Mouse (Mus musculus): ENCODE data around the gene Sh3tc1.

Gene Sh3tc1

DNA sequence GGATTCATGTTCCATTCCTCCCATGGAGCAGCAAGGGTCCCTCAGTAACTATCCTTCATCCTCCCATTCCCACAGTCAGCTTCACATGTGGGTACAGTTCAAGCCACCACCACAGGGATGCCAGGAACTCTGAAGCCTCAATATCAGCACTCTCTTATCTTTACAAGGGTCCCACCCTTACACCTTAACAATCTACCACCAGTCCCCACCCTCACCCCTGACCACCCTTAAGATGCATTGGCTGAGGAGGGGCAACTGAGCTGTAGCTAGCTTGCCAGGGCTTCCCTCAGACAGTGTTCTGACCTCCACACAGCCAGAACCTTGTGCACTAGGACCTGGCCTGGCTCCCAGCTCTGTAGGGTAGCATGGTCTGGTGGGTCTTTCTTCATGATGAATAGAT, 20.4 kb downstream of the Sh3tc1 start:
- no peak for DNase-seq

DNA sequence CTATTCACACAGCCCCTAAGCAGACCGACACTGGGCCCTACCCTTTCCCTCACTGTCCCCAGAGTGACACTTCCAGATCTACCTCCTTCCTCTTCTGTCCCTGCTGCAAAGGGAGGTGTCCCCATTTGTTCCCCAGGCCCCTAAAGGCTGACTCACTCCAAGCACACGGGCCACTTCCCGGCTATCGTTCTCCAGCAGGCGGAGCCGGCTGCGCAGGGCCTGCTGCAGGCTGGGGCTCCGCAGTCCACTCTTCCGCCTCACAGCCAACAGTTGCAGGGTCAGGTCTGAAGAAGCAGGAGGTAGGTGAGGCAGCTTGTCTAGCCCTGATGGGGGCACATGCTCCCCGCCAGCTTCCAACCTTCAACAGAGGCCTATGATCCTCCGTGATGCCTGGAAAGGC, 21.0 kb downstream of the Sh3tc1 start:
- no peak for DNase-seq

DNA sequence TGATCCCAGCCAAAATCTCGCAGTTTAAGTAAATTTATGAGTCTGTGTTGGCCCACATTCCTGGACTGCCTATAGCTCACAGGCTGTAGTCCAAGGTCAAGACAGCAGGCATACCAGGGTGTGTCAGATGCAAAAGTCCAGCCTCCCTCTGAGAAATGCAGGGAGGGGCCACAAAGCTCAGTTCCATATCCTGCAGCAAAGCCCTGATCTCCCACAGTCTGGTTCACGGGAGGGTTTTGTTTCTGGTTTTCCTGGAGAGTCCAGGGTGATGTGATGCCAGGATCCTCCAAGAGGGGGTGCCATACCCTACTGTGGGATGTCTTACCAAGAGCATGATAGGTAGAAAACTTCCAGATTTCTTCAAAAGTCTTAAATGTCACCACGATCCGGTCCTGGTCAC, 21.8 kb downstream of the Sh3tc1 start:
- peak; percentile 74 for DNase-seq

DNA sequence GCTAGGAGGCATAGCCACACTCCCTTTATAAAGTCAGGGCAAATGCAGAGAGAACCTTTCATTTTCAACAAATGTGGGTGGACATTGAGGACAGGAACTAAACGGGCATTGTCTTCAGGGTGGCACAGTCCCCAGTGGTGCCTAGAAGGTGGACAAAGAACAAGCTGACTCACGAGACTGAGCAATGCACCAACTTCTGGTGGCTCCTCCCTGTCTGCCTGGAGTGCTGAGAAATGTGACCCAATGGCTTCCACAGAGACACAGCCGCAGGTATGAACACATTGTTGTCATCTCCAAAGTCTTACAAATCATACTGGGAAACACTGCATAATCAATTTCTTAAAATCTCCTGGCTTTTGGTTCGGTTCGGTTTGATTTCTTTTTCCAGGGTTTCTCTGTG, 22.3 kb downstream of the Sh3tc1 start:
- no peak for DNase-seq

DNA sequence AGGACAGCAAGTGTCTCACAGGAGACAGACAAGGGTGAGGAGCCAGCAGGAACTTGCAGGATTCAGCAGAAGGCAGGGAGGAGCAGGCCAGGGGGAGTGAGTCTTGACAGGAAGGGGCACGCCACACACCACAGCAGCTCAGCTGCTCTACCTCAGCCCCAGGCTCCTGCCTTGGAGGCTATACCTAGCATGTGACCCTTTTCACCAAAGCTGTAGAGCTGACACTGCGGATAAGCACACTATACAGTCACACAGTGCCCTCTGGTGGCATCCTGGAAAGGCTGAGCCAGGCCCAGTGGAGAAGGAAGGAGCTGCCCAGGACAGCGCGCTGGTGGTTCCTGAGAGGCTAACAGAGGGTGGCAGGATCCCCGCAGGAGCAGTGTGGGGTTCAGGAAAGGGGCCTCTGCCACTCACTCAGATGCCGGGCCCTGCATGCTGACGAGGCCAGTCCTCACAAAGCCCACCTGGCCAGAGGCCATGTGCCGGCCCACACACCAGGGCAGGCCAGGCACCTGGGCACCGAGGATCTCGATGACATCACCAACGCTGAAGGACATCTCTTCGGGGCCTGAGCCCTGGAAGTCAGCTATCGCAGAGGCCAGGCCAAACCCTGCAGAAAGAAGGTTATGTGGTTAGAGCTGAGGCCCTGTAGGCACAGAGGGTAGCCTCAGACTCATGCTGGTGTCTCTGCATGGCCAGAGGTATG, 26.0 kb downstream of the Sh3tc1 start:
- peak; percentile 80 for DNase-seq

DNA sequence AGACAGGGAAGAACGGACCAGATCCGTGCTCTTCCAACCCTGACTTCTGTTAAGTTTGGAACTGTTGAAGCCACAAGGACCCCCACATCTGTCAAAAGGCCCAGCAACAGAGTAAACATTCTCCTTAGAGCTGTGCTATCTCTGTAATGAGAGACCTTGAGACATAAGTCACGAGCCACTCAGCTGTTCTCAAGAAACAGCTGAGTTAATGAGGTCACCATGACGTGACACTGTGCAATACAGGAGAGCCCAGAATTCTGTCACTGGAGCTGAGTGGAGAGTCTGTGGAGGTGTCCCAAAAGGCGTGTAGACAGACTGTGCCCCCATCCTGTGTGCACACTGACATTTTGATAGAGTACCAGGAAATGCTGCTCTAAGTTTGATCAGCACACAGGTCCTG, 27.3 kb downstream of the Sh3tc1 start:
- DNase-seq: no peak

DNA sequence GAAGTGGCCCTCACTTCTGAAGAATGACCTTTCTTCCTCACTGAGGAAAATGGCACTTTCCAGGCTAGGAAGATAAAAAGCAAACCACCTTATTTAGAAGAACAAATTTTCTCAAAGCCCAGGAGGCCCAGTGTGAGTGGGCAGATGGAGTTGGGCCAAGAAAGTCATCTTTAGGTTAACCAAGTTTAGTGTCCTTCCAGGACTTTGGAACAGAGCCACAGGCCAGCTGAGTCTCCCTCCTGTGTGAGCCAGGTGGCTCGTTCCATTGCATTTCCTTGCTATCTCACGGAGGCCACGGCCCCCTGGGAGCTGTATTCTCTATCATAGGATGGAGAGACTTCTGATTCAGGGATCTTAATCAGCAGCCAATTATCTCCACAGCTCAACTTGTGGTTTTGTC, 28.9 kb downstream of the Sh3tc1 start:
- DNase-seq: no peak

DNA sequence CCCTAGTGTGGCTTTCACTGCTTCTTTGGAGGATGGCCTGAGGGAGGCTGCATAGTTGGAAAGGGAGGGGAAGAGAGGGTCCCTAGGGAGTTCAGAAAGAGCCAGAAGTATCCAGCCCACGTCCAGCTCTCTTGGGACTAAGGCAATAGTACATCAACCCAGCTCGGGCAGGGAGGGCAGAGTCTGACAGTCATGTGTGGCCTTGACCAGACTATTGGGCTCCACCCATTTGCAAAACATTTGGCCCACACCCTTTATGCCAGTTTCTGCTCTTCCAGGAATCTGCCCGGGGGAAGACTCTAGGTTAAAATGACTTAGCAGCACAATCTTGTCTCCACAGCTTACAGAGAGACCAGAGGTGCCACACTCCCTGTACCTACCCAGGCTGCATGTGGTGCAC, 29.3 kb downstream of the Sh3tc1 start:
- no peak for DNase-seq

DNA sequence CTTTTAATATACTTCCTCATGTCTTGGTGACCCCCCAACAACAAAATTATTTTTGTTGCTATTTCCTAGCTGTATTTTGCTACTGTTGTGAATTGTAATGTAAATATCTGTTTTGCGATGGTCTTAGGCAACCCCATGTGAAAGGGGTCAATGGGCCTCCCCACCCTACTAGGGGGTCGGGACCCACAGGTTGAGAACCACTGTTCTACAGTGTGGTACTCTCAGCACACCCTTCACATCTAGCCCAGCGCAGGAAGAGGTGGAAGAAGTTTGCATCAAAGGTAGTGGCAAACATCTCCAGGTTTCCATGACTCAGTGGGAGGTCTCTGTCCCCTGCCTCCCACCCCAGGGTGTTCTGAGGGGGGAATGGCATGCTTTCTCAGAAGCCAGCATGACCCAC, 34.4 kb downstream of the Sh3tc1 start:
- no peak for DNase-seq

DNA sequence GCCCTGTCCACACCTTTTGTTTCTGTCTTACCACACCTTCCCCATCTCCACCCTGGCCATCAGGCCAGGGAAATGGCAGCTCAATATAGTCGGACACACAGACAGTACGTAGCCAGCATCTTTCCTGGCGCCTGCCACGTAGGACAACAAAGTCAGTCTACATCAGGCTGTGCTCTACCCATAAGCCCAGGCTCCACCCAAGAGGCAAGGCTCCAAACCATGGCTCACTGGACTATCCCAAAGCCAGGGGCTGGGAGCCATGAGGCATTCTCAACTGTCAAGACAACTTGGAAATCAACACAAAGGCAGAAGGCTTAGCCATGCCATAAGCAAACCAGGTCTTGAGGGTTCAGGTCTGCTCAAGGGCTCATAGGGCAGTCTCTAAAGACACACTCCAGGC, 36.0 kb downstream of the Sh3tc1 start:
- no peak for DNase-seq

DNA sequence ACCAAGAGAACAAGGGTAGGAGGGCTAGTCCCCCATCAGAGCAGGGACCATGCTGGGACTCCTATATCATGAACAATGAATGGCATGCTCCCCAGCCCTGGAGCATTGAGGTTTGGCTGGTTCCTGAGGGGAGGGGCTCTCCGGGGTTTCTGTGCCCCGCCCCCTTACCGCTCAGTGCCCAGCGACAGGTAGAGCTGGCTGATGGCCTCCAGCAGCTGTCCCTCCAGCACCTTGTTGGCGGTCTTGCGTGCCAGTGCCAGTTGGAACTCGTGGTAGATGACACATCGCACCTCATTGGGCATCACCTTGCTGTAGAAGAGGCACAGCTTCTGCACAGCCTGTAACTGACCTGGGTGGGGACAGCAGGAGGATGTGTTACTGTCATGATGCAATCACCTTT, 36.6 kb downstream of the Sh3tc1 start:
- no peak for DNase-seq

DNA sequence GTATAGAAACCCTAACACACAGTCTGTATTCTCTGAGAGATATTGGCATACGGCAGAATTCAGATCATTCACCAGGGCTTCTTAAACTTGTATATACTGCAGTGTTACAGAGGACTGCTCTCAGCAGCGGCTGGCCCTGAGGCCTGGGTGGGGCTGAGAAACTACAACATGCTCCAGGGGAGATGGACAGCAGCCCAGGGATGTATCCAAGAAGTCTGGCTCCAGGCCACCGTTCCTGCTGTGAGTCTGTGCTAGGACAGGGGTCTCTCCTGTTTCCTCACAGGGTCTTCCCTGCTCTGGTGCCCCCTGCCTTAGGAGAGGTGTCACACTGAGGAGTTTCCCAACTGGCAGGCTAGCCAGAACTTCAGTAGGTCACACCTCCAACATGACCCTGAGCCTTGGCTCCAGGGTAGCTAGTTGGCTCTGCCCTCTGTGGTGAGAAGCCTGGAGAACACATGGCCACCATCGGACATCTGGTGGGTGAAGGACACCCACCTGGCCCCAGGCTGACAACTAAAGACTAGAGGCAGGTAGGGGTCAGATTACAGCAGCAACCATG, 37.1 kb downstream of the Sh3tc1 start:
- no peak for DNase-seq

DNA sequence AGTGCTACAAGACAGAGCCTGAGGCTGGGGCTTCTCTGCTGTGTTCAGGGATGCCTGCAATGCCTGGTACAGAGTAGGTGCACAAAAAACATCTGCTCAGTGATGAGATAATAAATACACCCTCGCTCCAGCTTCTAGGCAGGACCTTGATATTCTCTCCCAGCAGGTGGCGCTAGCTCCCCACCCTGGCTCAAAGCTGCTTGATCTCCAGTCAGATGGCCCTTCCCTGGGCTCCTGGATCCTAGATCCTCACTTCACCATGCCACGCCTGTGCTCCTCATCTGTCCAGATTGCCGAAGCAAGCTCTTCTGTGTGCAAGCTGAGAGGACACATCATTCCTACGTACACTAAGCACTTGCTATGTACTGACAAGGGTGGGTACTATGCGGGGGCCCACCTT, 38.7 kb downstream of the Sh3tc1 start:
- DNase-seq: peak; percentile 80

DNA sequence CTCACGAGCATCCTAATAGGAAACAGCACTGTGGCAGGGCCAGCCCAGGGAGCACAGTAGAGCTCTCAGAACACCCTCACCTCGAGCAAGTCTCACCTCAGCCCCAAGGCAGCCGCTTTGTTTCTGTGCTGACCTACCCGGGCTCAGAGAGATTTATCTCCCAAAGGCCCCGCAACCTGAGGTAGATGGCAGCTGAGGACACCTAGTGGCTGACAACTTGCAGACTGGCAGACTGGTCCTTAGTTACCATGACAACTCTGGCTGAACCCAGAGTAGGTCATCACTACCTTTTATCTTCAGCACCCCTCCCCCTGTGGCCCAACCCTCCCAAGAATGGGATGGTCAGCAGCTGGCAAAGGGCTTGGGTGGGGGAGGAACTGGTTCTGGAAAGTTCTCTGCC, 44.0 kb downstream of the Sh3tc1 start:
- DNase-seq: peak; percentile 35

DNA sequence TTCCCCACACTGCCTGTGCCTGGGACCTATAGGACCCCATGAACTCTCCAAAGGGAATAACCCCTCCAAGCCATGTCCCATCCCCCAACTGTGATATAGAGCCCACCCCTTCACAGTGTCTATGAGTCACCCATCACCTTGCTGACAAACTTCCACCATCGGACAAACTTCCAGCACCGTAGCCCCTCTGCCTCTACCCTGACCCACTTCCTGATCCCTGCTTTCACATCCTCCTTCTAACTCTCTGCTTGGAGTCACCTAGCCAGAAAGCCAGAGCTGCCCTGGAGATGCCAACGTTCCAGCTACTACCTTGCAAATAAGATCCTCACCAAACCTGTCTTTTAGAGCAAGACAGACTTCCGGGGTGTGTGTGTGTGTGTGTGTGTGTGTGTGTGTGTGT, 46.1 kb downstream of the Sh3tc1 start:
- DNase-seq: no peak

DNA sequence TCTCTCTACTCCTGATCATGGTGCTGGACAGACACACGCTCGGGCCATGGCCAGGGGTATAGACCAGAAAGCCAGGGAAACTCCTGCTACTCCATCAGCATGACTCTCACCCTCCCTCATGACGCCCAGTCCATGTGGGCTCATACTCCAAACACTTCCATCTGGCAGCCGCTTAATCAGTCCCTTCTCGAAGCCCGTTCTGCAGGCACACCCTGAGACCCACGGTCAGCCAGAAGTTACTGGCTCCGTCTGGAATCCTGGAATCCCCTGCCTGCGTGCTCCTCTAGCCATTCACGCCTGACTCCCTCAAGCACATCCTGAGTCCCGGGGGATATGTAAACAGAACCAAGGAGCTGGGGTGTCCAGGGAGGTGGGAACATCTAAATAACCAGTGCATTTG, 48.5 kb downstream of the Sh3tc1 start:
- peak; percentile 51 for DNase-seq

DNA sequence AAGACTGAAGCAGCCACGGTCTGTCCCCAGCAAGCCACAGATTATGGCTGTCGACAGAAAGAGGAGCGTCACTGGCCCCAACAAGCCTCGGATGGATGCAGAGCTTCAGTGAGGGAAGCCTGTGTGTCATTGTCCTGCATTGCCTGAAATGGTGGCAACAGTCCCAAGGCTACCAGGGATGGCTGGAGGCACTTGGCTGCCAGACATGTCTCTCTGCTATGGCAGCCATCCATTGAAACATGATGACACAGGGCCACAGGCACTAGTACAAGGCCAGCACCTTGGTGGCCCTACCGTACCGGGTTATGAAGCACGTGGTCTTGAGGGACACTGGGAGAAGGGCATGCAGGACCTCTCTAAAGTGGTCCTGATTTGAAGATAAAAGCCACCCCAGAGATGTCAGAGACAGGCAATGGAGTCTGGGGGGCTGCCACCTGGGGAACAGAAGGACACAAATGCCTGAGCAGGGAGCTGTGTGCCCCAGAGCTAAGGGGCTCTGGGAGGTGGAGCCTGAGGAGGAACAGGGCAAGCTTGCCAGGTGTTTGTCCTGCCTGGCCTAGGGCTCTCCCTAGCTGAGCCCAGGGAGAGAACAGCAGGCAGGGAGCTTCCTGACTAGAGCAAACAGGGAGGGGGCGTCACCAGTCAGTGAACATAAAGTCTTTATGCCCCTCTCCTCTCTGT, 49.2 kb downstream of the Sh3tc1 start:
- DNase-seq: no peak

DNA sequence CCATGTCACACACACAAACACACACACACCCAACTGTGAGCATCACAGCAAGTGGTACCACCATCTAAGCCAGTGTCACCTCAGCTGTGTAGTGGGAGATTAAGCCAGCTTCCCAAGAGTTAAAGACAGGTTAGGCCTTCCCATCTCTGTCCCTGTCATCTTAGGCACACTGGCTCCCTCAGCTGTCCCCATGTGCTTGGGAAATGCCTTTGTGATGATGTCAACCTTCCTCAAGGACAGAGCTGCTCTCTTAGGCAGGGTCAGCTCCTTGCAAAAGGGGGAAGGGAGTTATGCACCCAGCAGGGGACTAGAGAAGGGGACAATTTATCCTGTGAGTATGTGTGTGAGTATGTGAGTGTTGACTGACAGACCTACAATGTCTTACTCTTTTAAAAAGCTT, 50.4 kb downstream of the Sh3tc1 start:
- DNase-seq: no peak

DNA sequence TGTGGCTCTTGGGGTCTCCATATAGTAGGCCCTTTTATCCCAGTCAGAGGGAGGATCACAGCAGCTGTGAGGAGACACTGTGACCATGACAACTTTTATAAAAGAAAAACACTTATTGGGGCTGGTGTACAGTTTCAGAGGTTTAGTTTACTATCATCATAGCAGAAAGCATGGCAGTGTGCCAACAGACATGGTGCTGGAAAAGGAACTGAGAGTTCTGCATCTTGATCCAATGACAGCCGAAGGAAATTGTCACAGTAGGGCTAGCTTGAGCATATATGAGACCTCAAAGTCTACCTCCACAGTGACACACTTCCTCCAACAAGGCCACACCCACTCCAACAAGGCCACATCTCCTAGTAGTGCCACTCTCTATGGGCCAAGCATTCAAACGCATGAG, 50.9 kb downstream of the Sh3tc1 start:
- DNase-seq: peak; percentile 62

DNA sequence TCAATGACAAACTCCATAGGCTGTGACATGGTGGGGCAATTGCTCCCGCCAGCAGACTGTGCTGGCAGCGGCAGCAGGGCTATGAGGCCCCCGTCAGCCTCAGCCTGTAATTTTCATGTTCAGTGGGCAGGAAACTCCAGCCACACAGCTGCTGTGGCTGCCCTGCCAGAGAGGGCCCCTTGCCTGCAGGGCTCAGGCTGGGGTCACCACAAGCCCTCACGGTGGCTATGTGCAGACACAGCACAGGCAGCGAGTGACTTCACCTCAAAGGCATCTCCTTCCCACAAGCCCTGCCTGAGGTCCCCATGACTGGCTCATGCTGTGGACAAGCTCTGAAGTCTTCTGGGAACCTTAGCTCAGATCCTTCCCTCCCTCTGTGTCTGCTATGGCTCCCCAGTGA, 52.7 kb downstream of the Sh3tc1 start:
- peak; percentile 49 for DNase-seq

DNA sequence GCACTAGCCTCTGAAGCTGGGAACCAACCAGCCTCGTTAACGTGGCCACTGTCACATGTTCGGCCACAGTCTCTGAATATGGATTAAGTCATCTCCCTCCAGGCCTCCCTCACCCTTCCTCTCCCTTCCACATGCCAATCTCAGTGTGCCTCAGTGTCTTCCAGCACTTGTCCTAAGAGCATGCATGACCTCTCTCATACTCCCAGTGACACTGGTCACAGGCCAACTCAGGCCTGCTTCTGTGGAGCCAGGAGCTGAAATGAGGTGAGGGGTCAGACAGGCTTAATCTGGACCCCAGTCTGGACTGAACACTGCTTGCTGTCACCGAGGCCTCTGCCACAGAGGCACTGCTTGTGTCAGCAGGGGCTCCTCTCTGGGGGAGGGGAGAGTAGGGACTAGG, 53.5 kb downstream of the Sh3tc1 start:
- DNase-seq: no peak

DNA sequence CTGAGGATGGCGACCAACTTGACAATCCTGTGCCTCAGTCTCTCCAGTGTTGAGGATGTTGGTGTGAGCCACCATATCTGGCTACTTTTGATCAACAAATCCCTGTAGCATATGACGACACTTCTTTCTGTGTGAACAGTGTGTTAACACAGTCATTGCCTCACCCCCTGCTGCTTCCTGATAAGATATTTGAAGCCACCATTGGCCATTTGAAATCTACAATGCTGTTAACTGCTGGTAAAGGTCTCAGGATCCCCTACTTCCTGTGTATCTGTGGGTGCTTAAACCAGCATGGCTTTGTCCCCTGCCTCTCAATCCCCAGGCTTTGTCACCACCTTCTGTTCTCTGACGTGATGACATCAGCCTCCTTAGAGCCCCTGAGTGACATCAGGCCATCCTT, 54.7 kb downstream of the Sh3tc1 start:
- DNase-seq: no peak

DNA sequence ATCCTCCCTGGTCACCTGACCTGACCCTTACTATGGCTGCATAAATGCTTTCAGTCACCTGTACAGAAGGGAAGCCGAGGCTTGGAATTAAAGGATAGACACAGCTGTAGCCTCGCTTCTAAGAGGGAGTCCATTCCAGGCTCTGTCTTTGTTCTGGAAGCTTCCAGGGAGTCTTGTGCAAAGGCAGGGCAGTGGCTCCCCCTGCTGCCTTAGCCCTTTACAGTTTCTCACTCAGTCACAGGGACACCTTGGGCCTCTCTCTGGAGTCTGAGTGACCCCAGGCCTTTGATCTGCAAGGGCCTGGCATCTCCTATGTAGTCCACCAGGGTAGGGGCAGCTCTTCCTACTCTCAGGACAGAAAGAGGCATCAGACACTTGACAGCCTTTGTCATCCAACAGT, 58.8 kb downstream of the Sh3tc1 start:
- peak; percentile 80 for DNase-seq

DNA sequence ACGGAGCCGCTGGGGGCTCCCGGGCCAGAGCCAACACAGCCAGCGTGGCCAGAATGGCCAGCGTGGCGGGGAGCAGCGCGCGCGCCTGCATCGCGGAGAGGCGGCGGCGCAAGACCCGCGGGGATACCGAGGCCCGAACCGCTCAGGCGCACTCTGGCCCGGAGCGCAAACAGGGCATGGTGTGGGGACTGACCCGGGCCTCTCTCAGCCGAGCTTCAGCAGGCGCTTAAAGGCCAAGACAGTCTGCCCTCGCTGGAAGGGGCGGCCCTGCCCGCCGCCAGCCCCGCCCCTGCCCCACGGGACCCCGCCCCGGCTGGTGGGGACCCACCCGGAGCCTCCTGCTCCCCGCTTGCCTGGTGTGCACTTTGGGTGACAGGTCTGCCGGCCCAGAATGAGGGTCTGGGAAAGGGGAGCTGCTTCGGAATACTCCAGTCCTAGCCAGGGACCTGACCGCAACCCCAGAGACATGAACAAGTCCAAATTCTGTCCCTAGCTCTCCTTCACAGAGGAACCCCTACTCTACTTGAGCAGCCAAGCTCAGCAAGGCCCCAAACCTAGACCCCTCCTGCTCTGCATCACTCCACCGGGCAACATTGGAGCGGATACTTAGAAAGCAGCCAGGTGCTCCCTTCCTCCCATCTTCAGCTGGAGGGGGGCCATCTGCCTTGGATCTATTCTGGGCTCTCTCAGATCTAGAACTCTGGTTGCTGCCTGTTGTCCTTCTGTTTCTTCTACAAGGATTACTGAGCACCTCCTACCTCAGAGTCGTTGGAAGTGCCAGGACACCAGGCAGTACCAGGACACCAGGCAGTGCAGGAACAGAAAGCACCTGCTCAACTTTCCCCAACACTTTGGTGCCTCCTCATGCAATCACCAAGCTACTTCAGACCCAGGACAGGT, 60.3 kb downstream of the Sh3tc1 start, which contains the start of gene Htra3:
TSS of gene Htra3 (minus strand) at position 527 of the 900 bp plus-strand sequence.
- DNase-seq: peak; percentile 53
